Mouse (Mus musculus): Measurements from ENCODE around the gene Plcb2.

GRCm38 (mm10) chr2:118745232-118745884 is 17.1 kb upstream of the Plcb2 start, which contains the start of gene Inafm2:
- TF ChIP-seq CTCF (IDR thresholded peaks at IDR 0.05; ENCODE audit: low read depth, low read length) (no peak), EP300 (IDR thresholded peaks at IDR 0.05; ENCODE audit: insufficient read depth, low read depth, low read length) (no peak), POLR2A (IDR thresholded peaks at IDR 0.05; ENCODE audit: insufficient read depth, low read length) (no peak)

Data from ES-Bruce4 (cell line).